Mouse (Mus musculus) adipocyte (in vitro differentiated cells): ENCODE results near the gene Rbp1.

Experiments used
- DNase-seq: peaks from one replicate; pipeline ENCODE4 v3.0.0-alpha.2; 2016; ENCODE audit warnings: low spot score

The Rbp1 gene

DNA sequence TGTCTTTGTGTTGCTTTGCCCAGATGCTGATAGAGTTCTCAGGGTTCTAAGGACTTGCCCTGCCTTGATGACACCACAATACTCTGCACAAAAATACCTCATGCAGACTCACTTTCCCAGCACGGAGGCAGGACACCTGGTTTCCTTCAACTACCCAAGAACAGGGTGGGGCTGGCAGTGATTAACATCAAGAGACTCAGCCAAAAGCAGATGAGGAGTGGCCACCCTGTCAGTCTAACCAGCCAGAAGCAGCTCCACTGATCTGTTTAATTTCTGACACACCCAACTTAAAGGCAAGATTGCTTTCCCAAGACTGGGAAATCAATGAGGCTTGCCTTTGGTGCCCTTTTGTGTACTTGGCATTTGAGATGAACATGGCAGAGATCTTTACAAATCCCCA is 70.1 kb downstream of the Rbp1 start:
- no peak for DNase-seq
